Mouse (Mus musculus): ENCODE data around the gene Rbks. TPM values are rescaled to one million over a fixed set of nuclear protein-coding genes. Genes with fewer than 3 reads are reported as not detected.

Rbks gene
- polyA plus RNA-seq, 1 experiment from 2014 or later: 1.7 TPM

DNA sequence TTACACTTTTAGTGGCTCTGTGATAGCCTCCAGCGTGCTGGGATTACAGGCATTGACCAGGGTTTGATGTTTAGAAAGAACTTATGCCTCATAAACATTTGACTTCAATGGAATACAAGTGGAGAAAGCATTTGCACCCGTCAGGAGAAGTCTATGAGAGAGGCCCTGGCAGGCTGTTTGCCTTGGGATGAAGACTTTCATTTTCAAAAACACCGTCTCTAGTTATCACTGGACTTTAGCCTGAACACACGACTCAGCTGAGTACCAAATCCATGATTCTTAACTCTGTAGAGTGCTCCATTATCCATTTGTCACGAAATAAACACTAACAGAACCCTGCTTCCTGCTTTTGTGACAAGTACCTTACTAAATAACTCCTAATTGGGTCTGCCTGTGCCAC lies 27.4 kb downstream of the Rbks start:
- 78% methylated on average over 5 of the region's 5 CpGs for WGBS
- Histone ChIP-seq H3K36me3 (replicated peaks) (no peaks in the 10 kb centered on the region), H3K9ac (no peak overlapping the region), H3K4me1 (no peaks in the 10 kb centered on the region), H3K4me3 (replicated peaks) (no peak overlapping the region), H3K27me3 (no peaks in the 10 kb centered on the region), H3K4me2 (no peak overlapping the region), H3K27ac (no peak overlapping the region), H3K9me3 (no peaks in the 10 kb centered on the region)
- ATAC-seq (ENCODE audit: low FRiP score): no peak

DNA sequence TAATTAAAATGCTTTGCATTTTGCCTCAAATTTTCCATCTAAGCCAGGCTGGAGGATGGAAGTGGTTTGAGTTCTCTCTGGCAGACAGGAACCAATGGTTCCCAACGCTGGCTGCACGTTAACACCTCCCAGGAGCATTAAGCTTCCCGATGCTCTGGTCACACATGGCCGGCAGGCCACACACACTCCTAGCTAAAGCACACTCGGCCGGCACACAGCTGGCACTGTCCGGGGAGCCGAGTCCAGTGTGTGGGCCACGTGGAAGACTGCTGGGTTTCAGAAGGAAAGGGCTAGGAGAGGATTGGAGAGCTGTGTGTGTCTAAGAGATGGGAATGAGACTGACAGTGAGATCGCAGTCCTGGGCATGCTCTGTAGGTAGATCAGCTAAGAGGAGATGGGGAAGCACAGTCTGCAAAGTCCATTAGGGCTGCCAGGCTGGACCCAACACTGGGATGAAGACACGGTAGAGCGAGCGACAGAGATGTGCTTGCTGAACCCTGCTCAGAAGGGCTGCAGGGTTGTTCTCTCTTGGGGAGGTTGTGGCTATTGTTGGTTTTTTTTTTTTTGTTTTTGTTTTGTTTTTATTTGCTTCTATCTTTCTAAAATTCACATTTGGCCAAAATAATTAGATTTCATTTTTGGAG lies 29.0 kb downstream of the Rbks start:
- Histone ChIP-seq H3K36me3 (replicated peaks) (no peaks in the 10 kb centered on the region), H3K9me3 (no peaks in the 10 kb centered on the region), H3K9ac (no peak overlapping the region), H3K27ac (no peak overlapping the region), H3K27me3 (no peaks in the 10 kb centered on the region), H3K4me2 (no peak overlapping the region), H3K4me1 (no peaks in the 10 kb centered on the region), H3K4me3 (replicated peaks) (no peak overlapping the region)
- ATAC-seq (ENCODE audit: low FRiP score): no peak
- 81% methylated on average over 13 of the region's 13 CpGs for WGBS

DNA sequence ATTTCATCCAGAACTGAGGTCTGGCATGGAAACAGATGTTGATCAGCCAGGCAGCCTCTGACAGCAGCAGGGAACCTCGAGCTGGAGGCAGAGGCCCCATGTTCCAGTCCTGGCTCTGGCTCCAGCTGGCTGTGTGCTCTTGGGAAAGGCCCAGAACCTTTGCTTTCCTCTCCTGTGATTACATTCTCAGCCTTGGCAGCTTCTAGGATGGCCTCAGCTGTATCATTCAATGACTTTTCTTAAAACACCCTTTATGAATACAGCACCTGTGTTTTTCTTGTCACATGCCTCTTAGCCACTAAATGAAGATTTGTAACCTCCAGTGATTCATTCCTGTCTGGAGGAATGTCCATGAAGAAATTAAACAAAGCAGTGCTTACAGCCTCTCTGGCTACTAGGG lies 31.3 kb downstream of the Rbks start:
- no peaks in the 10 kb centered on the region for H3K27me3 ChIP-seq
- WGBS: 36% methylated on average over 1 of the region's 1 CpGs
- H3K4me2 ChIP-seq: no peak overlapping the region
- H3K4me1 ChIP-seq: no peaks in the 10 kb centered on the region
- H3K4me3 ChIP-seq (replicated peaks): no peak overlapping the region
- no peak overlapping the region for H3K9ac ChIP-seq
- H3K27ac ChIP-seq: no peak overlapping the region
- H3K9me3 ChIP-seq: no peaks in the 10 kb centered on the region
- H3K36me3 ChIP-seq (replicated peaks): no peaks in the 10 kb centered on the region
- no peak for ATAC-seq (ENCODE audit: low FRiP score)

DNA sequence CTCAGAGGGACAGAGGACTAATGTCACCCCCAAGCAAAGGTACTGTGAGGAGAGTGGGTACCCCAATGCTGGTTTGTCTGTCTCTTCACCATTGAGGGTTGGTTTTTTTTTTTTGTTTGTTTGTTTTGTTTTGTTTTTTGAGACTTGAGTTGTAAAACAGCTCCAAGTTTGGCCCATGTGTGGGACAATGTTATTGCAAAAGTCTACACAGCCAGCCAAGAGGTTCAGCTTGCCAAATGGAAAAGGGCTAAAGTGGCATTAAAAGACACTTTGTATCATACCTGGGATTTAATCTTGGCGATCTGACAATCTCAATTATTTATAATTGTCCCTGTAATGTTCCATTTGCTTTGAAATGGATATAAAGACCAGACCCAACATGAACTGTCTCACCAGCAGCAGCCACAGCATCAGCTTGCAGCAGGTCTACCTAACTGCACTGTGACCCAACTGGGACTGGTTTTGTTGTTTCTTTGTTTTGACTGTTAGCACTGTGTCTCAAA lies 41.7 kb downstream of the Rbks start:
- Histone ChIP-seq H3K27me3 (no peaks in the 10 kb centered on the region), H3K27ac (no peak overlapping the region), H3K4me1 (no peaks in the 10 kb centered on the region), H3K4me3 (replicated peaks) (no peak overlapping the region), H3K9me3 (peaks cover 6% of the 10 kb centered on the region; the same call in 1 of the 2 replicates), H3K9ac (no peak overlapping the region), H3K36me3 (replicated peaks) (no peaks in the 10 kb centered on the region), H3K4me2 (no peak overlapping the region)
- WGBS: 92% methylated on average over 1 of the region's 1 CpGs
- ATAC-seq (ENCODE audit: low FRiP score): no peak

DNA sequence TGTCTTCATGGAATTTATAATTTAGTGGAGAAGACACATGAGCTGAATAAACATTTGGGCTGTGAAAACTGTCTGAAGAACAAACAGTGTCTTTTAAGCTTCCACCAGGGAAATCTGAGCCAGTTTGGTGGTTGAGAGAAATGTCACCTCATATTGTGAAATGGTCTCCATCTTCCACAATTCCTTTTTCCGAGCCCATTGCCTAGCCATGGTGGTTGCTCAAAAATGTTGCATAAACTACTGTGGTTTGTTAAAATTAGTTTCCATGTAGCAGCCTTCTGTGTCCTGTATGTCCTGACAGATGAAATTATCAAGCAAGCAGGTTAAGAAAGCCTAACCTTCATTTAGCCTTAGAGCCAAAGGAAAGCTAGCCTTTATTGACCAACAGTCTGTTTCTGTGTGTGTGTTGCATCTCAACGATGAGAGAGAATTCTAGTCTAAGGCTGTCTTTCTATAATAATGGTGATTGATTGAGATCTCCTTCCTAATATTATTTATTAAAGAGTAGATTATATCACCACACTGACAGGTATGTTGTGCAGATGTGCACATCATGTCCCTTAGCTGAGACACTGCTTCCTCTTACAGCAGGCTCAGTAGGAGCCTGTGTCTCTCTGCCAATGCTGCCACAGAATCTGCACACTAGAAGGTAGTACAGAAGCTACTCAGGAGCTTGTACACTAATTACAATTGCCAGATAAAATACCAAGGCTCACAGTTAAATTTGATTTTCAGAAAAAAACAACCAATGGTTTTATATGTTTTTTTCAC lies 46.7 kb downstream of the Rbks start:
- peaks cover 6% of the 10 kb centered on the region; the same call in 1 of the 2 replicates for H3K9me3 ChIP-seq
- no peak overlapping the region for H3K4me2 ChIP-seq
- H3K9ac ChIP-seq: no peak overlapping the region
- H3K4me1 ChIP-seq: no peaks in the 10 kb centered on the region
- H3K27ac ChIP-seq: no peak overlapping the region
- H3K4me3 ChIP-seq (replicated peaks): no peak overlapping the region
- no peaks in the 10 kb centered on the region for H3K36me3 ChIP-seq (replicated peaks)
- H3K27me3 ChIP-seq: no peaks in the 10 kb centered on the region
- 91% methylated on average over 2 of the region's 2 CpGs for WGBS
- no peak for ATAC-seq (ENCODE audit: low FRiP score)

DNA sequence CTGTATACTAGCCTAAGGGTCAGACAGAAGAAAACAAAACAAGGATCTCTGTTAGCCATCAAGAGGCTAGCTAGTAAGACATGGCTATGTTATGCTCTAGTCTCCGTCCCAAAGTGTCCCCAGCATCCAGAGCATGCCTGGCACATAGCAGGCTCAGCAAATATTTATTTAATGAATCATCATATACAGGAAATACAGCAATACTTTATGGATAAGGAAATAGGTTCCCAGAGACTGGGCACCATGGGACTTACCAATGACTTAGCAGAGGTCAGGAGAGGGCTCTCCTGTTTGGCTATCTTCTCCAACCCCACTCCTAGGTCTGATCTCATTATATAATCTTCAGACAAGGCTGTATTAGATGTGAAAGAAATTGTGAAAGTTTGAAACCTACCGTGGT lies 50.1 kb downstream of the Rbks start:
- Histone ChIP-seq H3K4me2 (no peak overlapping the region), H3K4me3 (replicated peaks) (no peak overlapping the region), H3K27ac (no peak overlapping the region), H3K9me3 (no peaks in the 10 kb centered on the region), H3K36me3 (replicated peaks) (0 out of 2 replicates have a peak, but pooled peaks cover 4% of the 10 kb centered on the region), H3K4me1 (no peaks in the 10 kb centered on the region), H3K9ac (no peak overlapping the region), H3K27me3 (no peaks in the 10 kb centered on the region)
- 93% methylated on average over 2 of the region's 2 CpGs for WGBS
- no peak for ATAC-seq (ENCODE audit: low FRiP score)

DNA sequence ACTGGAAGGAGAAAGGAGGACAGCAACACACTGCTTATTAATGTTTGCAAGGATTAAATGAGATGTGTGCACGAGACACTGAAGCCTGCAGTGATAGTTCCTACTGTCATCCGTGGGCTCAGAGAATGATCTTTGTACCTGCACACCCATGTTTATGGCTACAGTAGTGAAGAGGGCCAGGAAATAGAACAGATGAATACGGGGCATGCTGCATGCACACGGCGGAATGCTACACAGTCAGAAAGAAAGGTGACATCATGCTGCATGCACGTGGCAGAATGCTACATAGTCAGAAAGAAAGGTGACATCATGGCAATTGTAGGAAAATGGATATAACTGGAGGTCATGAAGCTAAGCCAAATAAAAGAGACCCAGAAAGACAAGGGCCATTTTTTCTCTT lies 50.9 kb downstream of the Rbks start:
- Histone ChIP-seq H3K9me3 (no peaks in the 10 kb centered on the region), H3K36me3 (replicated peaks) (0 out of 2 replicates have a peak, but pooled peaks cover 4% of the 10 kb centered on the region), H3K27me3 (no peaks in the 10 kb centered on the region), H3K4me2 (no peak overlapping the region), H3K9ac (no peak overlapping the region), H3K4me1 (no peaks in the 10 kb centered on the region), H3K27ac (no peak overlapping the region), H3K4me3 (replicated peaks) (no peak overlapping the region)
- ATAC-seq (ENCODE audit: low FRiP score): no peak
- 88% methylated on average over 6 of the region's 6 CpGs for WGBS

DNA sequence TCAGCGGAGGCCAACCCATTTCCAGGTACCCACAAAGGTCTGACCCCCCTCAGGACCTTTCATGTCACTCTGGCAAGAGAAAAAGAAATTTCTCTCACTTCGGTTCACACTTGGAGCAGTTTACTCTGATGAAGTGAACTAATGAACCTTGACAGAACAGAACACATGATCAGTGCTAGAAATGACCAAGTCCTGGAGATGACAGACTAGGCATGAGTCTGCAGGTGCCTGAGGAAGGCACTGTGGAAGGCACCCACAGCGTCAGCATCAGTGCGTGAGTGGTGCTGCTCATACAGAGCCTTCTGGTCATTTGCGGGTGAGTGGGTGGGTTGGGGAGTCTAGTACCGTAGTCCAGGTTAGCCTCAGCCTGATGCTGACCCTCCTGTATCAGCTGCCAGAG lies 51.6 kb downstream of the Rbks start:
- Histone ChIP-seq H3K36me3 (replicated peaks) (0 out of 2 replicates have a peak, but pooled peaks cover 4% of the 10 kb centered on the region), H3K9me3 (no peaks in the 10 kb centered on the region), H3K4me3 (replicated peaks) (no peak overlapping the region), H3K4me2 (no peak overlapping the region), H3K27ac (no peak overlapping the region), H3K4me1 (no peaks in the 10 kb centered on the region), H3K9ac (no peak overlapping the region), H3K27me3 (no peaks in the 10 kb centered on the region)
- 89% methylated on average over 6 of the region's 6 CpGs for WGBS
- no peak for ATAC-seq (ENCODE audit: low FRiP score)

DNA sequence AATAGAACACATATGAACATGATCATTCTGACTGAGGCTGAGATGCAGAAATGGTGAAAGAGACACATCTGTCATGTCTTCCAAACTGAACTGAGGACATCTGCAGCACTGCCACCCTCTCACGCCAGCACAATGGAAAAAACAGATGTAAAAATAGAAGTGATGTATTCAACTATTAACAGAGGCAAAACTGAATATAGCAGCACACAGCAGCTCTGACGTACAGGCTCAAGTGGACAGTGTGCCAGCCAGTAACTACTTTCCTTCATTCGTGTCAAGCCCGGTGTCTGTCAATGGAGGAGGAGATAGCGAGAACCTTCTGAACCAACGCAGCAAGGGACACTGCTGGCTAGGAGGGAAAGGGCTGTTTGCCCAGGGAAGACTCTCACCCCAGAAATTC lies 52.6 kb downstream of the Rbks start:
- ATAC-seq (ENCODE audit: low FRiP score): no peak
- no peak overlapping the region for H3K4me3 ChIP-seq (replicated peaks)
- no peak overlapping the region for H3K4me2 ChIP-seq
- no peaks in the 10 kb centered on the region for H3K9me3 ChIP-seq
- no peak overlapping the region for H3K9ac ChIP-seq
- 0 out of 2 replicates have a peak, but pooled peaks cover 4% of the 10 kb centered on the region for H3K36me3 ChIP-seq (replicated peaks)
- 89% methylated on average over 6 of the region's 6 CpGs for WGBS
- no peaks in the 10 kb centered on the region for H3K27me3 ChIP-seq
- H3K4me1 ChIP-seq: no peaks in the 10 kb centered on the region
- no peak overlapping the region for H3K27ac ChIP-seq

DNA sequence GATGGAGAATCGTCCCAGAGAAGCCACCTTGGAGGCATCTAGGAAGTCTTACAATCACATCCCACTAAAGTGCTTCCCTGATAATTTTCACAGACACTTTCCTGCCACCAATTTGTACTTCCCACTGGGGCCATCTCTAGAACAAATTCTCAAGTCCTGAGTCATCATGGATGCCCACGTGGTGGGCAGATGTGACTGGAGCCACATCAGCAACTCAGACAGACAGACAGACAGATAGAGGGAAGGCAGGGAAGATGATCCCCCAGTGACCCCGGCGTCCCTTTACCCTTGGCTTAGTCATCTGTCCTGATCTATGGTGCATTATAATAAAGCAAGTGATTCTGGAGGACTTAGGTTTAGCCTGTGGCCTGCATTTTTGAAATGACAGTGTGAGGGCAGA lies 53.2 kb downstream of the Rbks start:
- H3K9me3 ChIP-seq: no peaks in the 10 kb centered on the region
- H3K4me3 ChIP-seq (replicated peaks): no peak overlapping the region
- WGBS: 84% methylated on average over 4 of the region's 4 CpGs
- H3K27ac ChIP-seq: no peak overlapping the region
- H3K4me2 ChIP-seq: no peak overlapping the region
- no peaks in the 10 kb centered on the region for H3K4me1 ChIP-seq
- no peaks in the 10 kb centered on the region for H3K27me3 ChIP-seq
- 0 out of 2 replicates have a peak, but pooled peaks cover 4% of the 10 kb centered on the region for H3K36me3 ChIP-seq (replicated peaks)
- H3K9ac ChIP-seq: no peak overlapping the region
- ATAC-seq (ENCODE audit: low FRiP score): no peak

DNA sequence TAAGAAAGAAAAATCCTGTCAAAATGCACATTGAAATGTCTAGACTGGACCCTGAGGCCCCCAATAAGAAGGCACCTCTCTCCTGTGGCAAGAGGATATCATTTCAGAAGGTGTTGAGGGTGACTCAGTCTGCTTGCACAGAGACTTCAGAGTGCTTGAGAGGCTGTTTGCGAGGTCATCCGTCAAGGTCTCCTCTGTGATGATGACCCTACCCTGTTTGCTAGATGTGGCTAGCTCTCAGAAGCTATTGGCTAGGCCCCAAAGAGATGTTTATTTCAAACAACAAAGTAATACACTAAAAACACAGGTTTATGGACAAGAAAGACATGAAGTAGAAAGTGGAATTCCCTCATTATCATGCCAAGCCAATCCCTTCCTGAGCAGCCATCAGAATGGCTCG lies 55.1 kb downstream of the Rbks start:
- H3K9ac ChIP-seq: no peak overlapping the region
- no peak overlapping the region for H3K4me3 ChIP-seq (replicated peaks)
- 92% methylated on average over 3 of the region's 3 CpGs for WGBS
- no peak for ATAC-seq (ENCODE audit: low FRiP score)
- no peak overlapping the region for H3K27ac ChIP-seq
- no peak overlapping the region for H3K4me2 ChIP-seq
- no peaks in the 10 kb centered on the region for H3K9me3 ChIP-seq
- H3K4me1 ChIP-seq: no peaks in the 10 kb centered on the region
- no peaks in the 10 kb centered on the region for H3K27me3 ChIP-seq
- H3K36me3 ChIP-seq (replicated peaks): 0 out of 2 replicates have a peak, but pooled peaks cover 4% of the 10 kb centered on the region

DNA sequence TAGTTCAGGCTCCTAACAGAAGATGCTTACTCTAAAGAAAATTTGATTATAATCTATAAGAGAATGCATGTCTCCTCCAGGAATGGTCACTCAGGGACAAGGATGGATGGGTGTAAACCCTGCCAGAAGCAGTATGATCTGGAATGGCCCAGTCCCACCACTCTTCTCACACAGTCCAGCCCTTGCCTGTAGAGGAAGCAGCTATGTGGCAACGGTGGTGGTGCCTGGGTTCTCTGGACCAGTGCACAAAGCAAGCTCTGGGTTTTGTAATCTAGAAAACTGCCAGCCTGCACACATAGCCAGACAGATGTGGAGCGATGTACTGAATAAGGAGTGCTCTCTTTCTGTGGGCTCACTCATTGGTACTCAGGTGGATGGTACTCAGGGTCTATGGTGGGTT lies 56.9 kb downstream of the Rbks start:
- whole genome bisulfite sequencing: 87% methylated on average over 2 of the region's 2 CpGs
- no peak overlapping the region for H3K4me2 ChIP-seq
- no peak for ATAC-seq (ENCODE audit: low FRiP score)
- no peaks in the 10 kb centered on the region for H3K9me3 ChIP-seq
- H3K4me3 ChIP-seq (replicated peaks): no peak overlapping the region
- no peaks in the 10 kb centered on the region for H3K27me3 ChIP-seq
- no peak overlapping the region for H3K27ac ChIP-seq
- H3K4me1 ChIP-seq: peaks cover 17% of the 10 kb centered on the region
- H3K9ac ChIP-seq: no peak overlapping the region
- H3K36me3 ChIP-seq (replicated peaks): 0 out of 2 replicates have a peak, but pooled peaks cover 4% of the 10 kb centered on the region

Measured in forebrain, embryonic 12.5 days (tissue).